Mouse (Mus musculus): ENCODE results near the gene Pdik1l.
A peak's percentile ranks its signal among the peaks of the same experiment; 100 is the strongest.

Pdik1l gene

GRCm38 (mm10) chr4:134257198-134258009 is 30.3 kb downstream of the Pdik1l start:
- peak; percentile 95 for DNase-seq

- DNase-seq, result peak; percentile 96
Measured at GRCm38 (mm10) chr4:134256407-134257197, 31.1 kb downstream of the Pdik1l start.

GRCm38 (mm10) chr4:134255854-134256253 is 31.8 kb downstream of the Pdik1l start:
- DNase-seq, result peak; percentile 96

- DNase-seq, result peak; percentile 74
Measured at GRCm38 (mm10) chr4:134254835-134255234, 32.9 kb downstream of the Pdik1l start.

GRCm38 (mm10) chr4:134253722-134254324 is 33.9 kb downstream of the Pdik1l start, which contains the start of gene Grrp1:
Grrp1 (minus strand) TSS chr4:134254106.
- DNase-seq, result peak; percentile 96

GRCm38 (mm10) chr4:134252911-134253721 is 34.6 kb downstream of the Pdik1l start:
- peak; percentile 91 for DNase-seq

GRCm38 (mm10) chr4:134252131-134252910 is 35.4 kb downstream of the Pdik1l start:
- DNase-seq, result peak; percentile 93

GRCm38 (mm10) chr4:134251241-134252130 is 36.2 kb downstream of the Pdik1l start:
- peak; percentile 94 for DNase-seq

- no peak for DNase-seq
Measured at GRCm38 (mm10) chr4:134250930-134251240, 36.8 kb downstream of the Pdik1l start.

- DNase-seq, result no peak
Measured at GRCm38 (mm10) chr4:134250116-134250929, 37.4 kb downstream of the Pdik1l start.

- DNase-seq, result peak; percentile 94
Measured at GRCm38 (mm10) chr4:134249651-134250050, 38.0 kb downstream of the Pdik1l start.

- DNase-seq, result peak; percentile 90
Measured at GRCm38 (mm10) chr4:134246719-134247258, 40.9 kb downstream of the Pdik1l start, which contains the start of gene Gm30191. Gm30191 (plus strand) TSS chr4:134246935.

GRCm38 (mm10) chr4:134246256-134246655 is 41.4 kb downstream of the Pdik1l start:
- peak; percentile 88 for DNase-seq

GRCm38 (mm10) chr4:134245148-134245843 is 42.4 kb downstream of the Pdik1l start, which contains the start of gene Zfp593:
Zfp593 (minus strand) TSS chr4:134245592.
- DNase-seq, result peak; percentile 99

GRCm38 (mm10) chr4:134243516-134244250 is 44.0 kb downstream of the Pdik1l start, which contains the start of gene E130218I03Rik:
E130218I03Rik (plus strand) TSS chr4:134243662.
- DNase-seq, result no peak

GRCm38 (mm10) chr4:134238686-134239085 is 49.0 kb downstream of the Pdik1l start:
- DNase-seq, result no peak

- peak; percentile 97 for DNase-seq
Measured at GRCm38 (mm10) chr4:134238279-134238651, 49.4 kb downstream of the Pdik1l start, which contains the start of gene Cnksr1. Cnksr1 (minus strand) TSS chr4:134238399.

Measured in heart, adult 11 months (tissue).